Mouse (Mus musculus) E14TG2a.4 (cell line): Measurements from ENCODE around the gene Pih1d3.

Experiments used
- CTCF ChIP-seq: conservative IDR thresholded peaks from 2 replicates; pipeline ENCODE4 v1.5.1; 2014; ENCODE audit warnings: low read length
- NANOG ChIP-seq: IDR thresholded peaks from 2 replicates; pipeline ENCODE4 v1.6.1; 2014; ENCODE audit warnings: borderline replicate concordance, low read length, mixed read lengths
- POU5F1 ChIP-seq: IDR thresholded peaks from 2 replicates; pipeline ENCODE4 v1.6.1; 2014; ENCODE audit warnings: low read length, borderline replicate concordance

DNA sequence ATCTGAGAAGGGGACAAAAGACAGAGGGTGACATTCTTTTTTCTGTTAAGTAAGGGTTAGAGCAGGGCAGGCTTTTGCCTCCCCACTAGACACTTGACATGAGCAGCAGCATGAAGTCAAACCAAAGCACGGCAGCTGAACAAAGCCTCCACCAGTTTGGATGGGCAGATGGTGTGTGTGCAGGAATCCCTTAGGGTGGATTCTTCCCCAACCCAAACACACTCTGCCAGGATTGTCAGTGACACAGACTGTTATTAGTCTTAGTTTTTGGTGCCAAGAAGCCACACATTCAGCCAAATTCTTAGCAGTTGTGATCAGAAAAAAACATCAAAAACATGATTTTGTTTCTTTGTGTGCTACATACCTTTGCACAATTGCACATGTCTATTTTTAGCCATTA lies 44.4 kb upstream of the Pih1d3 start:
- TF ChIP-seq CTCF (no peak), NANOG (no peak), POU5F1 (no peak)
